Mouse (Mus musculus) monocyte, adult 2 months (primary cell): ENCODE data around the gene Polr1e.
A peak's percentile ranks its signal among the peaks of the same experiment; 100 is the strongest.
"Not testable (repeated sequence)": the region's sequence is repeated elsewhere in the genome, so short reads cannot be mapped to it uniquely, and the experiment has no call there.

Experiments
- DNase-seq, 2 experiments: peaks; one replicate each; pipeline ENCODE4 v3.0.0; 2022; ENCODE audit warnings: low spot score in 2 of 2, low read depth in 1 of 2

The Polr1e gene

DNA sequence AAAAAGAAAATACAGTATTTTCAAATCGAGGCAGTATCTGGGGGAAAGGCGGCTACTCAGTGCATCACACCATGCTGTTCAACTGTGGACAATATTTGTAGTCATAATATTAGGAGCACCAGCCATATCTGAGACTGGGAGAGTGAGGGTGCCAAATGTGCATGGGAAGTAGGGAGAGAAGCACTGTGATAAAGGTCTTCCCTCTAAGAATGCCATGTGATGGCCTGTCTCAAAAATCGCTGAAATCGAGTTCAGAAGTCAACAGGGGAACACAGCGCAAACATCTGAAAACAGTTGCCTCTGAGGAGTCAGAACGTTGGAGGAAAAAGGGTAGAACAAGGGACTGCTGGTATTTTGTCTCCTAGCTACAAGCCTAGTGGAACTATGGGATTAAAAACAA is 18.4 kb upstream of the Polr1e start:
- DNase-seq = no peak

DNA sequence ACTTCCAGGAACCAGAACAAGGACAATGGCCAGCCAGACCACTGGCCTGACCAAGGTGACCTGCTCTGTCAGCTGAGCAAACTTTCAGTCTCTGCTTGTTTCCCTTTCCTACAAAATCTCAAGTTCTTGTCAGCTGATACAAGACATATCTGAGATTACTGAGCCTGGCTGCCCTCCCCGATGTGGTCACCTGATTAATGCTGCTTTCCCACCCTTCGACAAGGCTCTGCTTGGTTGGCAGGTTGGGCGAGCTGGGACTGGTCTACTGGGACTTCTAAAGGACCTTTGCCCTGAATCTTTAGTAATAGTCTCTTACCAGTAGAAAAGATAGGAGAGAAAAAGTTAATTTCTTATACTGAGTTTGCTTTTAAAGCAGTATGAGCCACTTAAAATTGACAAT is 12.9 kb upstream of the Polr1e start:
- no peak for DNase-seq

DNA sequence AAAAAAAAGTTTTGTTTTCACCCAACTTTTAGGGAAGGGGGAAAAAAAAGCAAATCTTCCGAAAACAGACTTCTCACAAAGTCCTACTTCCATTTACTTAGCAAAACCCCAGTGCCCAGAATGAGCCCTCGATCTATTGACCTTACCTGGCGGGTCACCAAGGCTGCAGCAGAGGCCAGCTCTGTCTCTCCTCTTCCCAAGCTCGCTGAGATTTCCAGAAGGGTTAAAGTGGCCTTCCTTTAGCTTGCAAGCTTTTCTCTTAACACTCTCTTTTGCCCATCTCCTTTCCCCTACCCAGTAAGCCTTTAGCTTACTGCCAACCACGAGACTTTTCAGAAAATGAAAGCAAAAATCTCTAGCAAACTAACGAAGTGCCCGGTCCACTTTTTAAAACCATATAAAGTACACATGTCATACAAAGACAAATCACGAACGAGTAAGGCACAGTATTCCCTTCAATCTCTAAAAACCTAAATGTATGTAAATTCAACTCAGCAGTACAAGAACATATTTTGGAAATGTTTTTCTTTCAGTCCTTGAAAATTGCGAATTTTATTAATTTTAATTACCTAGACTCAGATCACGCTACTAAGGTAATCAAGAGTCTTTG is 7.5 kb upstream of the Polr1e start:
- no peak for DNase-seq

DNA sequence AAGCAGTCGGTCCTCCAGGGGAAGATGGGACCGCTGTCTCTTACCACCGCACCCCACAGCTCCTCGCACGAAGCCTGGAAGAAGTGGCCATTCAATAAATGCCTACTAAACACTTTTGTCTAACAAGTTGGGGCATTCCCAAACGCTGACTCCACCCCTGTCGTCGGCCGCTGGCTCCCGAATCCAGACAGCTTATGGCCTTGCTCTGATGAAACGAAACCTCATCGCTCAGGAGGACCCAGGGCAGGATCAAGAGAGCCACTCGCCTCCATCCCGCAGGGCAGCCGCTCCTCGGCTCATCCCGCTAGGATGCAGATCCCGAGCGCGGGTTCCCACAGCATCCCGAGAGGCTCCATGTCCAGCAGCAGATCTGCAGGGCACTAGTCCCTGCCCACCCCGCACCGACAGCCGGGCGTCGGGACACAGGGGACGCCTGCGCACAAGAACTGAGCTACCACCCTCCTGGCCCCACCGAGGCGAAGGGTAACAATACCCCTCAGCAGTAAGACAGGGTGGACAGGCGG is 6.7 kb upstream of the Polr1e start:
- DNase-seq = peak; percentile 20 to 53

DNA sequence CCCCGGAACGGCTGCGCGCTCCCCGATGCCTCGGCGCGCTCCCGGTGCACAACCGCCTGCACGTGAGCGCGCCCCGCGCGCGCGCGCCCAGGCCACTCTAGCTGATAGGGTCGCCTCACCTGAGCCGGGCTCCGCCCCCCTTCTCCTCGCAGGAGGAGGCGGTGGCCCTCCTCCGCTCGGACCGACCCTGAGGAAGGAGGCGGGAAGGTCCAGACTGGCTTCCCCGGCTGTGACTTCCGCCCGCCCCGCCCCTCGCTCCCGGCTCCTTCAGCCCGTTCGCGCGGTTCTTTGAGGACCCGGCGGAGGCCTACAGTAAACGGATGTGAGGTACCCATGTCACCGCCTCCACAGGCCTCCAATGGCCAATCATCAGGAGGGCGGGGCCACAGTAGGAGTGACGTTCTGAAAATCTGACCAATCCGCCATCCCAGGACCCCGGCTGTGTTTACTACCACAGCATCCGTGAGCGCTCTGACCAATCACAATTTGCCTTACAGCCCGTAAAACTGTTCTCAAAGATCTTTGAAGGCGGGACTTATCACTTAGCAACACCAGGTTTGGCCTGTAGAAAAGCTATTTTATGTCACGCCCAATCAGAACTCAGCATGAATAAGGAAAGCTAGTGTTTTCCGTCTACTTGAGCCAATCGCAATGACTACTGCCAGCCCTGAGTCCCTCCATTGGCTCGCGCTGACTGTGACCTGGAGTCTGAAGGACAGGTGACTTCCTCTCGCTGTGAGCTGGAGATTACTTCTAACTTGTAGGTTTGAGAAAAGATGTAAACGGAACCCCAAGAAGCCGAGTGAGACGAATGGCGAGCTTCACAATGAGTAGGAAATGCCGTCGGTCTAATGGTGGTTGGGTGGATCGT is 6.0 kb upstream of the Polr1e start, which contains the start of gene Zbtb5:
TSS of gene Zbtb5 (minus strand) at position 308 of the 871 bp plus-strand sequence.
- DNase-seq = peak; percentile 99 to 100

DNA sequence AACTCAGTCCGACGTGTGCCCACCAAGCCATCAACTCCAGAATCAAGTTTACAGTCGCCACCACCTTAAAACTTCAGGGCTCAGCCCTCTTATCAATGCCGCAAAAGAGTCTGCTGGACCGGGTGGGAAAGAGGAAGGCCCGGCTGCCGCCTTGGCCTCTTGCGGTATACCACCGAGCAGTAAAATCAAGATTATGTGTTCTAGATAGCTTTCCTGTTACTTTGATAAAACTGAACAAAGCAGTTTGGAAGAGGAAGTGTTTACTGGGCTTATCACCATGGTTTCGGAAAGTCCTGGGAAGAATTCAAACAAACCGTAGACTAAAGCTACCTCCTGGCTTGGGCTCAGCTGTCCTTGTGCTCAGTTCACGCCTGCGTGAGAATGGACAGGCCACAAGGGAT is 5.4 kb upstream of the Polr1e start:
- DNase-seq = peak in 1 of 2 experiments; percentile 12

DNA sequence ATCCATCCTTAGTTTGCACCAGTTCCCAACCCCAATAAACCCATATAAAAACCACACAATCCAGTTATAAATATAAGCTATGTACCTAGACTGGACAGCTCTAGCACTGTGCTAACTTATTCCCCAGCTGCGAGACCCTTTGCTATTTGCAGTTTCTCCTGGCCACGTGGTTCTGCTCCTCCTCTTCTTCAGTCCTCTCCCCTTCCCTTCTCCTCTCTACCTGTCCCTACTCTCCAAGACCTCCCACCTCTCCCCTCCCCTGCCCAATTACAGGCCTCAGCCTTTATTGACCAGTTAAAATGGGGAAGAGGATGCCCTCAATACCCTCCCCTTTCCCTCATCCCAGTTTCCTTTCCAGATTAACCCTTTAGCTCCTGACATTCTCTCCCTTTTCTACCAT is 4.8 kb upstream of the Polr1e start:
- no peak for DNase-seq

DNA sequence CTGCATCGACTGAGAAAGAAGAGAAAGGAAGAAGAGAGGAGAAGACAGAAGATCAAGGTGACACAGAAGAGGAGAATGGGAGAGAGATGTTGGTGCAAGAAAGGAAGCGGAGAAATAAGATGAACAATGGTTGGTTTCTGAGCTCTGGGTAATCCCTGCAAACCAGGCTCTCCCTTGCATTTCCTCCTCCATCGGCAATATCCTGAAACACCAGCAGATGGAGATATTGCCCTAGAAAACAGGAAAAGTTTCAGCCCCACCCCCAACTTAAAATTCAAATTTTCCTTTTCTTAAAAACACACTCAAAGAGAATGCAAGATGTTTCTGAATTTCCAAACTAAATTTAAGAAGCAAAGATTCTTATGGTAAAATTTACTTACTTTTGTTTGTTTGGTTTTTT is 2.8 kb upstream of the Polr1e start:
- peak in 1 of 2 experiments; percentile 34 for DNase-seq

DNA sequence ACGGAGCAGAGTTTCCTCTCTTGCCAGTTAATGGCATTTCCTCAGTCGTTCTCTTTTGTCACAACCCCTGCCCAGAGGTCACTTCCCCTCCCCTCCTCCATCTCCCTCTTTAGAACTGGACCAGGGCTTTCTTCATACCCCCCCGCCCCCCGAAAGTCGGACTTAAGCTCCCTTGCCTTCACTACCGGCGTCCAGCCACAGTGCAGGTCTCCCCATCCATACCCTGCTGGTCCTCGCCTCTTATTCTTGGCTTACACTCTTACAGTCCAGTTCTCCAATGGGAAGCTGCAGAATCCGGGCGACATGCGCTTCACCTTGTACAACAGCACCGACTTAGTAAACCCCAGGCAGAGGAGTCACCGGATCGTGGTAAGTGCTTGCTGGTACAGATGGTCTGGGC is 626 bp downstream of the Polr1e start:
- DNase-seq = no peak

DNA sequence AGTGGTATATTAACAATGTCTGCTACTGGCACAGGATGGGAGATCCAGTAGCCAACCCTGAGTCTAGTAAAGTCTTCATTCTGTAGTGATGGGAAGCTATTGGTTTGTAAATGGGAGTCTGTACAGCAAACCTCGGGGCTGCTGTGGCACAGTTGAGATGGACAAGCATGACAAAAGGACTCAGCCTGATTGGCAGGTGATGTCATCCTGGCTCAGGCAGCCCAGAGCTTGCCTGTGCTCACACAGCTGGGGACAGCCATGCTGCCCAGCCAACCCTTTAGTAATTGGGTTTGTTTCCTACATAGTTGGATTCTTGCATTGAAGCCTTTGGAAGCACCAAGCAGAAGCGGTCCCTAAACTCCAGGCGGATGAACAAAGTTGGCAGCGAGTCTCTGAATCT is 8.1 kb downstream of the Polr1e start:
- no peak for DNase-seq

DNA sequence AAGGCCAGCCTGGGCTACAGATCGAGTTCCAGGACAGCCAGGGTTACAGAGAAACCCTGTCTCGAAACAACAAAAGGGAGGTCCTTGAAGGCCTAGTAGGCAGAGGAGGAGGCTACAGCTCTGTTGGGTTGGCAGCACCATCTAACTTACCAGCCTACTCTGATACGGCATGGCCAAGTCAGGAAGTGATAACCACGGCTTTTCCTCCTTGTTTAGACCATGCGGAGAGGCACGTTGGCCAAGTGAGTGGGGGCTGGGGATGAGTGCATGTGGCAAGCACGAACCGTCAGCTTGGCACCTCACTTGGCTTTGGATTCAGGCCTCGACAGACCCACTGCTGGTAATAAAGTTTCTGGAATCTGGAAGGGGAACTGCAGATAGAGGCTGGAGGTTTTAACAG is 14.2 kb downstream of the Polr1e start:
- DNase-seq = no peak

DNA sequence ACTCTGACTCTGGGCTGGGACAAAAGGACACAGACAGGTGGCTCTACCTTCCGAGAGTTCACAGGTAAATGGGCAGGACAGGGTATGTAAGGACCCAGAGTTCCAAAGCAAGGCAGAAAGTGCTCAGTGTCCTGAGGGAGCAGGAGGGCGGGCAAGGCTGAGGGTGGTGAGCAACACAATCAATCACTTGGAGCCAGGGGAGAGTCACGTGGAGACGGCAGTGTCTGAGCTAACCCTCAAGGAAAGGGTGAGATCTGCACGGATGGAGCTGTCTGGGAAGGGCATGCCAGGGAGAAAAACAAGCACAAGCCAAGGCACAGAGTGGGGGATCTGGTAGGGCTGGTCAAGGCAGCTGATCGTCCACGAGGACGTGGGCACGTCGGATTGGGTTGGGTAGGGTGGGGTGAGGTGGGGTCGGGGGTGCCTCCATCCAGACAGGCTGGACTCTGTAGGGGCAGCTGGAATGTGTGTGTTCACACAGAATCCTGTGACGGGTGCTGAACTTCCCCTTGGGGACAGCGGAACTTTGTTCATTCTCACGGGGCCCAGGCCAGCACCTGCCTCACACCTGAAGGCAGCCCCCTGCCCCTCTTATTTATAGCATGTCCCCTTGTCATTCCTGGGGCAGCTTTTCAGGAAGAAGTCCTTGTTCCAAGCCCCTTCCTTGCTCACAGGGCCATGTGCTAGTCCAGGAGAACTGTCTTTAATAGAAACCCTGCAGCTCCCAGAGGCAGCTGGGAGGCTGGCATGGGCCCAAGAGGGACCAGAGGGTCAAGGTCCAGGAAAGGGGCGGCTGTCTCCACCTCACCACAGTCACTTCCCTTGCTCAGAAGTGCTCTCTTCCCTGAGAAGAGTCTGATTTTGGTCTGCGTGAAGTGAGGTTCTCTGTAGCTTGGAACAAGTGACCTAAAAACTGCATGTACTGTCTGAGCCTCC is 16.6 kb downstream of the Polr1e start:
- no peak for DNase-seq

DNA sequence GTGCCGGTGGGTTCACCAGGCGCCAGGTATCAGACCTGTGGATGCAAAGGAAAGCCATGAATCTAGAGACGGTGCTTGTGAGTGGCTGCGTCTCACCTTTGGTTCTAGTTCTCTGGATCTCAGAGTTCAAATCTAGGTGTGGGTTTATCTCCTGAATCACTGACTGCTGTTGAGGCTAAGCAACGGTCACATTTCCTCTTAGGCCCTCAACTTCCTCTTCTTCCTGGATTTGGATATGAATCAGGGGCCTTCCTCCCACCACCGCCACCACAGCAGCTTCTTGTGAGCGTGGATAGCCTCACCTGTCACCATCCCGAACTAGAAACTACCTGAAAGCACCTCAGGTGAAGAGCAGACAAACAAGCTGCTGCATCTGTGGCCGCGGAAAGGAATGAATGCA is 17.7 kb downstream of the Polr1e start:
- DNase-seq = no peak

DNA sequence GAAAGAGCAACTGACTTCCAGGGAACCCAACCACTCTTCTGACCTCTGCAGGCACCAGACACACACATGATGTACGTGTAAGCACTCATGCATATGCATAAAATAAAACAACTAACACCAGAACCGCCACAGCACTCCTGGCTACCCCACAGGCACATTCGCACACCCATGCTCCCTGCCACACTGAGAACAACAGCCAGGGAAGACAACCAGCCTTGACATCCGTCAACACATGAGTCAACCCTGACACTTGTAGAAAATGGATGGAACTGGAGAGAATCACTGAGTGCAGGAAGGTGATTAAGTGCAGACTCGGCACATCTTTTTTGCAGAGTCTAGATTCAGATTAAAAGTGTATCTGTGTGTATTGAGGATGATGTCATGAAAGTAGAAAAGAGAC is 18.2 kb downstream of the Polr1e start:
- no peak for DNase-seq

DNA sequence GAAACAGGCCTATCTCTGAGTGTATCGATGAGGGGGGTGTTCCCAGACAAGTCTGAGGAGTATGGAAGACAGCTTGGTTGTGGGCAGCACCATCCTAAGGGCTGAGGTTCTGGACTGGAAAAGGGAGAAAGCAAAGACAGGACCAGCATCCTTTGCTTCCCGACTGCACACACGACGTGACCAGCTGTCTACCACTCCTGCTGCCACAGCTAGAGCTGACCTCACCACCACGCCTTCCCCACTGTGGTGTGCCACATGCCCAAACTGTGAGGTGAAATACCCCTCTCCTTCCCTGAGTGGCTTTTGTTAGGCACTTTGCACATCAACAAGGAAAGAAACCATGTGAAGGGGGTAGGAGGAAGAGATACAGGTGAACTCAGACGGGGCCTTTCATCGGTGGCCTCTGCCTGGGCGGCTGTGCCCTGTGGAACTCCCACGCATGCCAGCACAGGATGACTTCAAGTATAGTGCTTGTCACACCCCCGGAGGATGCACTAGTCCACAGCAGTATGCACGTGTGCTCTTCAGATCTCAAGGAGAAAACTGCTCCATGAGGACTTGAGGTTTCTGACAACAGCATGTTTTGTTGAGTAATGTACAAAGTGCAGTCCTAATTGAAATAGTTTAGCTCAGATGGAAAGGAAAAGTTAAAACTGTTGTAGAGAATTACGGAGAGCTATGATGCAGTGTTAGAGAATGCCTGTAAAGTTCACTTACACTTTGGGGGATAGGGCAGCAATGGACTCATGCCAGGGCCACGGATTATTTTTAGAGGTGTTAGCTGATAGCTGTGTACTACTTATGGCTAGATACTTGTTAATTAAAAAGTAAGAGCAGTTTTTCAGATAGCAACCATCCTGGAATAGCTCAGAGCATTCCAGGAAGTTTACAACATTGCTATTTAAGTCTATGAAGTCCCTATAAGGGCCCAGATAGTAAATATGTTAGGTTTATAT is 19.4 kb downstream of the Polr1e start:
- DNase-seq = no peak

DNA sequence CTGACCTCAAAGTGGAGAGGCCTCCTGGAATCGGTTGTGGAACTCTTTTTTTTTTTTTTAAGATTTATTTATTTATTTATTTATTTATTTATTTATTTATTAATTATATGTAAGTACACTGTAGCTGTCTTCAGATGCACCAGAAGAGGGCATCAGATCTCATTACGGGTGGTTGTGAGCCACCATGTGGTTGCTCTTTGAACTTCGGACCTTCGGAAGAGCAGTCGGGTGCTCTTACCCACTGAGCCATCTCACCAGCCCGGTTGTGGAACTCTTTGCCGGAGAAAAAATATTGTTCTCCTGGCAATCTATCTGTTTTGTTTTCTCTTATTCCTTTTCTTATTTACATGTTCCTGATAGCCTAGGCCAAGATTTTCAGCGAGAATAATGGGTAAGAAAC is 20.5 kb downstream of the Polr1e start:
- DNase-seq = not testable (repeated sequence)

DNA sequence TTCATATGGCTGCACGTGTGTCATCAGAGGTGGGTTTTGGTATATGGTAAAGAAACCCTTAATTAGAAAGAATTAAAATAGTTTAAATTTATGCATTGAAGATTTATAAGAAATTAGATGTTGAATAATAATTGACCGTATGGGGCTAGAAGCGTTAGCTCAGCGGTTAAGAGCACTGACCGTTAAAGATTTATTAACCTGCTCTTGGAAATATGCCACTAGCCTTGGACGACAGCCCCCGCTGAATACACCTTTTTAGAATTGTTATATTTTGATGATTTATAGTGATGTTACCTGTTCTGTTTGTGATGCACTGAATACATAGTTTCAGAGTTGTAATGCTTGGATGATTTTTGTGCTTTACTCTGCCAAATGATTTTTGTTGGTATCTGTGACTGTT is 21.2 kb downstream of the Polr1e start:
- DNase-seq = not testable (repeated sequence)

DNA sequence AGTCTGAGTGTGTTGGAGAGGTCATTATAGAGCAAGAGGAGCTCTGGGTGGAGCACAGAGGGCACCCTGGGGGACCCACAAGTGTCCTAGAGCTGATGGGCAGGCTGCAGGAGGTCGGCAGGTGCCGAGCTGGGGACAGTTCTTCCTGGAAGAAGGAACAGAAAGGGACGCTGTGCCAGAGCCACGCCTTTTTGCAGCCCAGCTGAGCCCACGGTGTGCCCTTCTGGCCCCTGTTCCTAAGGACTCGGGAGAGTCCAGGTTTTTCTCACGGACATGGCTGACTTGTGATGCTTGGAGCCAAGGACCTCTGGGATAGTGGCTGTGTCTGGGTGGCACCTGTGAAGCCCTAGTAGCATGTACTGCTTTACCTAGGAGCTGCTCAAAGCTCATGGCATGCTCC is 22.4 kb downstream of the Polr1e start:
- no peak for DNase-seq

DNA sequence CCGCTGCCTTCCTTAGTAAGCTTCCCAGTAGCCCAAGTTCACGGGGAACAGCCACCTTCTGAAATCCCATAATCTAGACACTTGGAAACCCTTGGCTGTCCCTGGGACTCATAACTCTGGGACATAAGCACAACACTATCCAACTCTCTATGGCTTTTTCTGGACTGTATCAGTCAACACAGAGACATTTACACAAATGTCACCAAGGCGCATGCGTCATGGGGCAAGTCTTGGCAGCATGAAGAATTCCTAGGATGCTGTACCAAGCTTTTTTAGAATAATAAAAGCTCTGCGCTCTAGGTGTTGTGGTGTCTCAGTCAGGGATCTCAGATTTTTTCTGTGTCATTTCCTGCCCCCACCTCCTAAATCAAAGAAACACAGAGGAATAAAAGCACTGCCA is 28.3 kb downstream of the Polr1e start:
- no peak for DNase-seq

DNA sequence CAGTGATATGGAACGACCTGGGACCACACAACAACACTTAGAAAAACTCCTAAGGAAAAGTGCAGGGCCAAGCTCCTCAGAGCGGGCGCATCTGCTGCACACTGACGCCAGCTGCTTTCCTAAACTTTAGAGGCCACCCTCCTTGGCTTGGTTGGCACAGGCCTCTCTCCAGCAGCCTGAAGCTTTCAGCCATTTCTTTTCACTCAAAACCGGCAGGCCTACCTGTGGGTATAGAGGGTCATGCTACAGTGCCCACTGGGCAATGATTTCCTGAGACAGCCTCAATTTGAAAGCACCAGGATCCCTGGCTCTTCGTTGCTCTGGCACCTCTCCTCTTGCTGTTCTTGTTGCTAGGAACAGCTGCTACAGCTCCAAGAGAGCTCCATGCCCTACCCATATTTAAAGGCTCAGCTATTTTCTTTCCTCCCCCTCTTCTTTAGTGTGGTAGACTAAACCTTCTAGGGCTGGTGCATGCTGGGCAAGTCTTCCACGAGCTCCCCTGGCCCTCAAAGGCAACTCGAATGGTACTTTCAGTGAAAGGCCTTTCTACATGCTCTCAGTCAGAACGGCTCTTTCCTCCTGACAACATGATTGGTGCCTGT is 29.0 kb downstream of the Polr1e start:
- DNase-seq = no peak
